Mouse (Mus musculus): ENCODE measurements around the gene Htatip2.

DNA sequence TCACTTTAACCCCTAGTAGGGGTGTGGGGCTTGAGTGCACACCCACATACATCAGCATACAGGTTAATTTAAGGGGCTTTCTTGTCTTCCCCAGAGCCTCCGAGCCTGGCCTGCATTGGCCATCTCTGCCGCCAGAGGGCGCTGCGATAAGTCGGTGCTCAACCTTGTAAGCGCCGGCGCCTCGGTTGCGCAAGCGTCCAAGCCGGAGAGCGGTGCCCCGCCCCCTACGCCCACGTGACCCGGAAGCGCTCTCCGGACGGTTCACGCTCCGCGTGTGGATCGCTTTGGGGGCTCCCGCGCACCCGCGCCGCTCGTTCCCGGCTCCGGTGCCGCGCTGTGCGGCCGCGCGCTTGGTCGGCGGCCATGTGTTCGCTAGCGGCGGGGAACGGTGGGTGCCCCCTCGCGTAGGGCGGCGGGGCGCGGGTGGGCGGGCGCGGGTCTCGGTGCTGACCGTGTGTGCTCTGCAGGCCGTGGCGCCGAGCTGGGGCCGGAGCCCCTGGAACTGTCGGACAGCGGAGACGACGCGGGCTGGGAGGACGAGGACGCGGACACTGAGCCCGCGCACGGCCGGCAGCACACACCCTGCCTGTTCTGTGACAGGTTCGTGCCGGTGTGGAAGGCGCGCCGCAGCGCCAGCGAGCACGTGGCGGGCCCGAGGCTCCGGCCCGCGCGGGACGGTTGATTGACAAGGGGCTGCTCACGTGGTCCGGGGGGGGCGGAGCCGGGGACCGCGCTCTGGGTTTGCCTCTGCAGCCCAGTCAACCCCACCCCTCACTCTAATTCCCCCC, 19.4 kb downstream of the Htatip2 start, which contains the start of gene Prmt3:
- TF ChIP-seq CTCF (IDR thresholded peaks at IDR 0.05; ENCODE audit: control insufficient read depth, insufficient read depth, low read length), result peak; percentile 90
- no peak for TF ChIP-seq POLR2A (IDR thresholded peaks at IDR 0.05; ENCODE audit: borderline replicate concordance, control insufficient read depth, low read depth, low read length)

All from bone marrow, adult 2 months (tissue).